Mouse (Mus musculus): ENCODE measurements around the gene Map3k5.

Gene Map3k5

GRCm38 (mm10) chr10:20056859-20057644 is 122.8 kb downstream of the Map3k5 start:
- peak; percentile 15; the same call in 1 of the 2 replicates for ATAC-seq (ENCODE audit: low TSS enrichment)

GRCm38 (mm10) chr10:20058031-20058430 is 123.8 kb downstream of the Map3k5 start:
- ATAC-seq (ENCODE audit: low TSS enrichment): peak; percentile 20; the same call in 1 of the 2 replicates

- ATAC-seq (ENCODE audit: low TSS enrichment): no peak
These were observed 124.6 kb downstream of the Map3k5 start for GRCm38 (mm10) chr10:20058841-20059240.

GRCm38 (mm10) chr10:20060320-20060970 is 126.2 kb downstream of the Map3k5 start:
- peak; percentile 87 for ATAC-seq (ENCODE audit: low TSS enrichment)

- ATAC-seq (ENCODE audit: low TSS enrichment): no peak
These were observed 130.4 kb downstream of the Map3k5 start for GRCm38 (mm10) chr10:20064556-20065207.

- peak; percentile 80 for ATAC-seq (ENCODE audit: low TSS enrichment)
These were observed 131.9 kb downstream of the Map3k5 start for GRCm38 (mm10) chr10:20066069-20066665.

GRCm38 (mm10) chr10:20069771-20070460 is 135.6 kb downstream of the Map3k5 start:
- no peak for ATAC-seq (ENCODE audit: low TSS enrichment)

- ATAC-seq (ENCODE audit: low TSS enrichment): no peak
These were observed 136.4 kb downstream of the Map3k5 start for GRCm38 (mm10) chr10:20070576-20071109.

- ATAC-seq (ENCODE audit: low TSS enrichment): peak; percentile 81
These were observed 137.4 kb downstream of the Map3k5 start for GRCm38 (mm10) chr10:20071716-20072115.

GRCm38 (mm10) chr10:20073236-20073893 is 139.1 kb downstream of the Map3k5 start:
- peak; percentile 75 for ATAC-seq (ENCODE audit: low TSS enrichment)

- ATAC-seq (ENCODE audit: low TSS enrichment): no peak
These were observed 142.5 kb downstream of the Map3k5 start for GRCm38 (mm10) chr10:20076541-20077469.

GRCm38 (mm10) chr10:20078350-20078749 is 144.1 kb downstream of the Map3k5 start:
- ATAC-seq (ENCODE audit: low TSS enrichment): no peak

GRCm38 (mm10) chr10:20087841-20088240 is 153.6 kb downstream of the Map3k5 start:
- no peak for ATAC-seq (ENCODE audit: low TSS enrichment)

- no peak for ATAC-seq (ENCODE audit: low TSS enrichment)
These were observed 154.8 kb downstream of the Map3k5 start for GRCm38 (mm10) chr10:20089026-20089425.

GRCm38 (mm10) chr10:20090171-20090570 is 155.9 kb downstream of the Map3k5 start:
- no peak for ATAC-seq (ENCODE audit: low TSS enrichment)

GRCm38 (mm10) chr10:20091416-20091815 is 157.1 kb downstream of the Map3k5 start:
- ATAC-seq (ENCODE audit: low TSS enrichment): no peak

GRCm38 (mm10) chr10:20092371-20092770 is 158.1 kb downstream of the Map3k5 start:
- ATAC-seq (ENCODE audit: low TSS enrichment): no peak

- ATAC-seq (ENCODE audit: low TSS enrichment): no peak
These were observed 167.2 kb downstream of the Map3k5 start for GRCm38 (mm10) chr10:20101456-20101855.

- peak; percentile 94 for ATAC-seq (ENCODE audit: low TSS enrichment)
These were observed 170.1 kb downstream of the Map3k5 start for GRCm38 (mm10) chr10:20104271-20104931.

Measured in frontal cortex, adult (tissue).